Mouse (Mus musculus) ovary, adult 10 weeks (tissue): ENCODE results near the gene Gal3st1. TPM values are rescaled to one million over a fixed set of nuclear protein-coding genes. Genes with fewer than 3 reads are reported as not detected.

ENCODE experiments used
- polyA plus RNA-seq: library from polyadenylated mRNA; stranded (reverse); fragments of 350-450 nt; fragmentation: Illumina TruSeq; extraction: RNeasy Lipid Tissue Mini Kit (QIAGEN cat#74804); gene quantifications from one replicate; pipeline ENCODE4 v1.2.3, GENCODE M21; 2014

Gene Gal3st1
- polyA plus RNA-seq, result not detected

GRCm38 (mm10) chr11:3983291-3983862 lies at the start of gene Gal3st1:
Gene Gal3st1, plus strand, starts transcription at chr11:3983636.

DNA sequence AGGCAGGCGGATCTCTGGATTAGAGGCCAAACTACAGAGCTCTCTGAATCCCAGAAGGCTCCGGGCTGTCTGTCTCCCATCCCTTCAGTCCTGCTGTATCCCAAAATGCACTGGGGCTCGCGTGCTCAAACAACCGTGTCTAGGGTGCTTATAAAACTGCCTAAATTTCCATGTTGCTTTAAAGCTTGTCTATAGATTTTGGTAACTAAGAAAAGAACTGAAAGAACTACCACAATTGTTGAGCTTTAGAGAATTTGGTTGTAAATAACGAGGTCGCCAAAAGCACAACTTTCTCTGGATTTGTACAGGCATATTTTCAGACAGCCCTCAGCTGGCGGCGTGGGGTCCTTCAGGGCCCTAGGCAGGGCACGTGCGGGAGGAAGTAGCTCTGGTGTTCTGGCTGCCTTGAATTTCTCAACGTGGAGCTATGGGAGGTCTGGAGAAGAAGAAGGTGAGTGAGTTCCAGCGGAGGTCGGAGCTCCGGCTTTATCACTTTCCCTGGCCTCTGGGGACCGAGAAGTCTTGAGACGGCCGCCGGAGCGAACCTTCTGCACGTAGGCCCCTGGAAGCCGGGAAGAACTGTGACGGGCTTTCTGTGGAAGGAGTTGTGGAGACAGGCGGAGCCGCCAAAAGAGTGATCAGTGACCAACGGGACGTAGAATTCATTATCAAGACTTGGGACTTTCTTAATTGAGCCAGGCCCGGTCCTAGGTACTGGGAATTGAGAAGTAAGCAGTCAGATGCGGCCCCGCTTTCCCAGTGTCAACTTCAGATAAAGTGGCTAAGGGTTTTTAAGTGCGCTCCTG lies 19.6 kb upstream of the Gal3st1 start, which contains the start of gene Pes1:
Gene Pes1, plus strand, starts transcription at position 366 of the 806 bp plus-strand sequence.

GRCm38 (mm10) chr11:3976678-3977077 lies 6.8 kb upstream of the Gal3st1 start, which contains the start of gene 4930556J24Rik:
Gene 4930556J24Rik, minus strand, starts transcription at chr11:3976778.

DNA sequence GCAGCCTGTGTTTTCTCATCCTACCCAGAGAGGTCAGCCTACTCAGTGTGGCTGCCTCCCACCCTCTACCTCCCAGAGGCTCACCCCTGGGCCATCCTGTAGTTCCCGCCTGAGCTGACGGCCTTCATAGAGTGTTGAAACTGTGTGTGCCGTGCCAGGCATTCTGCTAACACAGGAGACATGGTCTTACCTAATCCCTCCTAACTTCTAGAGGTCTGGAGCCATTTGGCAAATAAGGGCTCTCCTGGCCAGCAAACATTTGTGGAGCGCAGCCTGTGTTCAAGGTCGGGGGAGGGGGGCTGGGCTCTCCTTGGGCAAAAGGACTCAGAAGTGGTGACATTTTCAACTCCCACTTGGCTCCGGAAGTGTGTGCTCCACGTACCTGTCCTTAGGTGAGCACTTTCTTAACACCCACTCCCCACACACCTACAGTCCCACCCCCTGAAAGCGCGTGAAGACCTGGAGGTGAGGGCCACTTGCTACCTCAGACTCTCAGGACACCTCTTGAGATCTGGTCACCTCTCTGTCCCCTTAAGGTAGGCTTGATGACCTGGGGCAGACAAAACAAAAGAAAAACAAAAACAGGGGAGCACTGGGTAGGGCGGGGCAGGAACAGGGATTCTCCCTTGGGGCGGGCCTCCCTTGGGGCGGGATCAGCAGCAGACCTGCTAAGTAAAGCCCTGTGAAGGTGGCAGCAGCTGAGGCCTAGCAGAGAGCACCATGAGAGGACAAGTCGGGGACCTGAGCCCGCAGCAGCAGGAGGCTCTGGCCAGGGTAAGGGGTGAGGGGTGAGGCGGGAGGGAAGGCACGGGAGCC lies 47.9 kb downstream of the Gal3st1 start, which contains the start of gene Sec14l4:
Gene Sec14l4, plus strand, starts transcription at position 337 of the 816 bp plus-strand sequence.

Other genes starting within 250 kb of the Gal3st1 start
- gene Osbp2, start 119.7 kb upstream of the Gal3st1 start, polyA plus RNA-seq, result 0.57 TPM
- gene 4921536K21Rik, start 88.5 kb upstream of the Gal3st1 start, polyA plus RNA-seq, result 0.57 TPM
- gene Dusp18, start 88.4 kb upstream of the Gal3st1 start, polyA plus RNA-seq, result 6.6 TPM
- 0.23 TPM for gene Slc35e4, start 69.0 kb upstream of the Gal3st1 start, polyA plus RNA-seq
- 1.5 TPM for gene Tcn2, start 51.5 kb upstream of the Gal3st1 start, polyA plus RNA-seq
- gene Pes1, start 19.7 kb upstream of the Gal3st1 start, polyA plus RNA-seq, result 26.3 TPM
- gene 4930556J24Rik, start 6.9 kb upstream of the Gal3st1 start, polyA plus RNA-seq, result not detected
- gene Sec14l4, start 47.8 kb downstream of the Gal3st1 start, polyA plus RNA-seq, result 0.51 TPM
- gene Sec14l3, start 81.2 kb downstream of the Gal3st1 start, polyA plus RNA-seq, result 15.0 TPM
- gene Mtfp1, start 111.8 kb downstream of the Gal3st1 start, polyA plus RNA-seq, result 3.6 TPM
- gene Sec14l2, start 139.8 kb downstream of the Gal3st1 start, polyA plus RNA-seq, result 0.29 TPM
- 2.9 TPM for gene Rnf215, start 151.6 kb downstream of the Gal3st1 start, polyA plus RNA-seq
- gene Ccdc157, start 176.7 kb downstream of the Gal3st1 start, polyA plus RNA-seq, result 5.6 TPM
- gene Sf3a1, start 176.7 kb downstream of the Gal3st1 start, polyA plus RNA-seq, result 24.9 TPM
- not detected for gene Tbc1d10a, start 203.2 kb downstream of the Gal3st1 start, polyA plus RNA-seq
- gene Castor1, start 234.6 kb downstream of the Gal3st1 start, polyA plus RNA-seq, result not detected